Mouse (Mus musculus): ENCODE measurements around the gene Calr. TPM values are rescaled to one million over a fixed set of nuclear protein-coding genes. Genes with fewer than 3 reads are reported as not detected.
"Not testable (repeated sequence)": the region's sequence is repeated elsewhere in the genome, so short reads cannot be mapped to it uniquely, and the experiment has no call there.

Calr gene
- polyA plus RNA-seq, 1 experiment from 2014 or later: 1,180 TPM

DNA sequence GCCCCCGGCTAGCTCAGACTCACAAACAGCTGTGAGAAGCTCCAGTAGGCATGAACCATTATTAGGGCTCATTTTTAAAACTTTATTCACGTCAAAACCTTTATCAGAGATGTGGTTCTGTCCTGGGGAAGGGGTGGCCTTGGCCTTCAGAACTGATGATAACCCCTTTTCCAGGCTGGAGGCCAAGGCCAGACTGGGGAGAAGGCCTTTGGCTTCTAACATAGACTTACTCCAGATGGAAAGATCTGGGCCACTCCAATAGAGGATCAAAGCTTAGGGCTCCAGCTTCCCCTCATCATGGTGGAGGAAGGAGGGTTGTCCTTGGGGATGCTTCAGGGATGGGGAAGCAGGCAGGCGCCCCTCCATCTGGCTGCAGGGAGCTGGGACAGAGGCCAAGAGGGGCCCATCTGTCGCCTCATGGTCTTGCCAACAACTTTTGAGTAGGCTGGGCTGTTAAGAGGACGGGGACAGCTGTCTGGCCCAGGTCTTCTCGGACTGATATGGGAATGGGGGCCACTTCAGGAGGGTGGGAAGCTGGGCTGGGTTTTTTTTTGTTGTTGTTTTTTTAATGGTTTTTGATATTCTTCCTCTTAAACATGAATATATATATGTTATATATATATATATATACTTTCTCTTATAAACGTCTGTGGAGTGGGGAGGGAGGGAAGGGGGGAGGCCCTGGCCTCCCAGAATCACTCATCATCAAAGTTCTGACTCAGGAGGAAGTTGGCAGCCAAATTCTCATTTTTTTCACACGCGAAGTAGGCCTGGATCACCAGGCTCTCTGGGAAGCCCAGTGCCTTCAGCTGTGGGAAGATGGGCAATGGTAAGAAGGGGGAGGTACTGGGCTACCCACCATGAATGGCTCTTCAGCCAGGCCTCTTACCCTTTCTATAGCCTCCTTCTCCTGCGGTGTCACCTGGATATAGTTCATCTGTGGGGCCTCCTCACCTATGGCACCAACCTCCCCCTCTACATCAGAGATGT is 11.6 kb downstream of the Calr start:
- Histone ChIP-seq H3K9ac (replicated peaks; ENCODE audit: low read length) (no peak overlapping the region), H3K36me3 (ENCODE audit: insufficient read depth, low read length) (peaks cover 46% of the 10 kb centered on the region), H3K27me3 (ENCODE audit: insufficient read depth, low read length) (no peaks in the 10 kb centered on the region), H3K4me3 (ENCODE audit: low read length) (no peak overlapping the region), H3K27ac (ENCODE audit: low read length) (no peak overlapping the region), H3K9me3 (ENCODE audit: low read length) (no peaks in the 10 kb centered on the region), H3K4me2 (replicated peaks; ENCODE audit: low read depth, low read length) (no peak overlapping the region), H3K4me1 (ENCODE audit: insufficient read depth, low read length) (peaks cover 35% of the 10 kb centered on the region)
- ATAC-seq (ENCODE audit: low FRiP score, low TSS enrichment): no peak
- WGBS: 71% methylated on average over 10 of the region's 10 CpGs

DNA sequence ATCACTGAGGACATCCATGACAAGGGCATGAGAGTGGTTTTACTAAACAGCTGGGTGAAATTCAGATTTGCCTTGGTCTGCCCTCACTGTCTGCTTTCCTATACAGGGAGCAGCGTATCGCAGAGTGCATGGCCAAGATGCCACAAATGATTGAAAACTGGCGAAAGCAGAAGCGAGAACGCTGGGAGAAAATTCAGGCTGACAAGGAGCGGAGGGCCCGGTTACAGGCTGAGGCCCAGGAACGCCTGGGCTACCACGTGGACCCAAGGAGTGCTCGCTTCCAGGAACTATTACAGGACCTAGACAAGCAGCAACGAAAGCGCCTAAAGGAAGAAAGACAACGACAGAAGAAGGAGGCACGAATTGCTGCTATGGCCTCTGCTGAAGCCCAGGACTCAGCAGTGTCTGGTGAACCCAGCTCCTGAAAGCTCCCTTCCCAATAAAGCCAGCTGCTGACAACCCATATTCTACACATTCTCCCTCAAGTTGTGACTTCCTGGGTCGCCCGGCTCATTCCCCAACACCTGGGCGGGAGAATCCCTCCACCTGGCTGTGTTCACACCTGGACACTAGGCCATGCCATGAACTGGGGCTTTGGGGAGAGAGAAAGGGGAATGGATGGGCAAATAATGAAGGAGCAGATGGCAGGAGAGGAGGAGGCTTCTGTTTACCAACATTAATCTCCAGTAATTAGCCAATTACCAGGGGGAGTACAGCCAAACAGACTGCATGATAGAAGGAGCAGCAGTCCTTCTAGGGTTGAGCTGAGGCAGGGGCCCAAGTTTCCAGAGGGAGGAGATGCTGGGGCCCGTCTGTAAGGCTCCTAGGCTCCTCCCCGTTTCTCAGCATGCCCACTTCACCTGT is 12.5 kb downstream of the Calr start:
- H3K9me3 ChIP-seq (ENCODE audit: low read length): no peaks in the 10 kb centered on the region
- no peak overlapping the region for H3K9ac ChIP-seq (replicated peaks; ENCODE audit: low read length)
- H3K4me1 ChIP-seq (ENCODE audit: insufficient read depth, low read length): peaks cover 29% of the 10 kb centered on the region
- H3K27me3 ChIP-seq (ENCODE audit: insufficient read depth, low read length): no peaks in the 10 kb centered on the region
- ATAC-seq (ENCODE audit: low FRiP score, low TSS enrichment): no peak
- peaks cover 46% of the 10 kb centered on the region for H3K36me3 ChIP-seq (ENCODE audit: insufficient read depth, low read length)
- H3K4me3 ChIP-seq (ENCODE audit: low read length): no peak overlapping the region
- no peak overlapping the region for H3K4me2 ChIP-seq (replicated peaks; ENCODE audit: low read depth, low read length)
- H3K27ac ChIP-seq (ENCODE audit: low read length): no peak overlapping the region
- WGBS: 86% methylated on average over 19 of the region's 19 CpGs

DNA sequence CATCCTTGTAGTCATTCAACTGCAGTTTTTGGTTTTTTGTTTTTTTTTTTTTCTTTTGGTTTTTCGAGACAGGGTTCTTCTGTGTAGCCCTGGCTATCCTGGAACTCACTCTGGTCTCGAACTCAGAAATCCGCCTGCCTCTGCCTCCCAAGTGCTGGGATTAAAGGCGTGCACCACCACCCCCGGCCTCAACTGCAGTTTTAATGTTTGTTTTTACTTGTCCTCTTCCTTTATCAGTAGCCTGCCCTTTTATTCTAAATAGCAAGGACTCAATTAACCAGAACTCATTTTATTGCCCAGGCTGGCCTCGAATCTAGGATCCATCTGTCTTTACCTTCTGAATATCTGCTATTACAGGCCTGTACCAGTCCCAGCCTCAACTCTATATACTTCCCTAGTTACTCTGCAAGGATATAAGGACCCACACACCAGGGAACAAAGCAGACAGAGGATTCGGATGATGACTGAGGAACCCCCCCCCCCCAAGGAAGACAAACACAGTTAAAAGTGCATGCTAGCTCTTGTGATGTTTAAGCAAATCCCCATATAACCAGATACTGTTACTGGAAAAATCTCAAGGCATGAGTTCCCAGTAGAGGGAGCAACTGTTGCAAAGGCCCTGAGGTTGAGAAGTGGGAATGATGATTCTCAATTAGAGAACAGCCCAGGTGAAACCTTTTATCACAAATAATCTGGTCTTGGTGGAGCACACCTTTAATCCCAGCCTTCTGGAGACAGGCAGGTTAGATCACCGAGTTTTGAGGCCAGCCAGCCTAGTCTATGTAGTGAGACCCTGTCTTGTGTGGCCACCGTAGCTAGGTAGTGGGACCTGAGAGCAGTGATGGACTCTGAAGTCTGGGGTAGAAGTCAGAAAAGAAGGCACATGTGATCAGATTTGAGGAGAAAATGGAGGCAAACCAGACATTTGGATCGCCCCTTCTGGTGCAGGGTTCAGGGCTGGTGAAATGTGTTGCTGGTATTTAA is 13.7 kb downstream of the Calr start:
- Histone ChIP-seq H3K27ac (ENCODE audit: low read length) (peak overlapping the region; percentile 88), H3K36me3 (ENCODE audit: insufficient read depth, low read length) (peaks cover 43% of the 10 kb centered on the region)
- WGBS: 52% methylated on average over 10 of the region's 10 CpGs

DNA sequence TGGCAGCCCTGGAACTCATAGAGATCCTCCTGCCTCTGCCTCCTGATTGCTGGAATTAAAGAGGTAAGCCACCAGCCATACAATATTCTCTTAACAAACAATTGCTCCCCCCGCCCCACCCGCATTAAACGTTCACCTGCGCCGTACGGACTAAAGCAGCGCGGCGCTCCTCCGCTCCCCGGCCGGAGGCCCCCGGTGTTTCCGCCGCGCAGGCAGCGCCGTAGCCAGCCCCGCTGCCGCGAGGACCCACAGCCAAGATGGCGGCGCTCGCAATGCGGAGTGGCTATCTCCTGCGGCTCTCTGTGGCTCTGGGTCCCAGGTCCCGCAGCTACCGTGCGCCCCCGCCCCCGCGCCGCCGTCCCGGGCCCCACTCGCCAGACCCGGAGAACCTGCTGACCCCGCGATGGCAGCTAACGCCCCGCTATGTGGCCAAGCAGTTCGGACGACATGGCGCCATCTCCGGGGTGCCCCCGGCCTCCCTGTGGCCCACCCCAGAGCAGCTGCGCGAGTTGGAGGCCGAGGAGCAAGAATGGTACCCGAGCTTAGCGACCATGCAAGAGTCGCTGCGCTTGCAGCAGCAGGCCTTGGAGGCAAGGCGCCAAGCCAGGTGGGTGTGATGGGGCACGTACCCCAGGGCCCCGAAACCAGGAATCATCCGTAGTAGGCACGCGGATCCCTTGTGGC is 14.6 kb downstream of the Calr start:
- ATAC-seq (ENCODE audit: low FRiP score, low TSS enrichment): peak; percentile 75
- H3K4me3 ChIP-seq (ENCODE audit: low read length): peak overlapping the region; percentile 85
- peaks cover 35% of the 10 kb centered on the region for H3K36me3 ChIP-seq (ENCODE audit: insufficient read depth, low read length)
- H3K9ac ChIP-seq (replicated peaks; ENCODE audit: low read length): peak overlapping the region; percentile 100
- peak overlapping the region; percentile 88 for H3K27ac ChIP-seq (ENCODE audit: low read length)
- under 1% methylated on average over 58 of the region's 59 CpGs for WGBS
- no peaks in the 10 kb centered on the region for H3K27me3 ChIP-seq (ENCODE audit: insufficient read depth, low read length)
- H3K9me3 ChIP-seq (ENCODE audit: low read length): no peaks in the 10 kb centered on the region
- H3K4me2 ChIP-seq (replicated peaks; ENCODE audit: low read depth, low read length): peak overlapping the region; percentile 62
- H3K4me1 ChIP-seq (ENCODE audit: insufficient read depth, low read length): peaks cover 16% of the 10 kb centered on the region

More for the DNA sequence above, 13.7 kb downstream of the Calr start:
- Histone ChIP-seq H3K4me3 (ENCODE audit: low read length) (peak overlapping the region; percentile 85), H3K4me1 (ENCODE audit: insufficient read depth, low read length) (peaks cover 25% of the 10 kb centered on the region), H3K27me3 (ENCODE audit: insufficient read depth, low read length) (no peaks in the 10 kb centered on the region), H3K9ac (replicated peaks; ENCODE audit: low read length) (peak overlapping the region; percentile 100), H3K9me3 (ENCODE audit: low read length) (no peaks in the 10 kb centered on the region), H3K4me2 (replicated peaks; ENCODE audit: low read depth, low read length) (peak overlapping the region; percentile 62)
- no peak for ATAC-seq (ENCODE audit: low FRiP score, low TSS enrichment)

DNA sequence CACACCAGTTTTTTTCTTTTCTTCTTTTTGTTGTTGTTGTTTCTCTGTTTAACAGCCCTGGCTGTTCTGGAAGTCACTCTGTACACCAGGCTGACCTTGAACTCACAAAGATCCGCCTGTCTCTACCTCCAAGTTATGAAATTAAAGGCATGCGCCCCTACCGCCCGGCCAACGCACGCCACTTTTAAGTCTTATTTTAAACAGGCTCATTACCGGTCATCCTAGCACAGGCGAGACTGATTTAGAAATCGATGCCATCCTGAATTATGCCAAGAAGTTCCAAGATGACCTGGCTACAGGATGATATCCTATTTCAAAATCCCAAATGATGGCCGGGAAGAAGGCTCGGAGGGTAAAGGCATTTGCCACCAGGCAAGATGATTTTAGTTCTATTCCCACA is 15.2 kb downstream of the Calr start, which contains the start of gene Gadd45gip1:
Gene Gadd45gip1 (plus strand): TSS at position 33 of the 400 bp plus-strand sequence.
- Histone ChIP-seq H3K4me2 (replicated peaks; ENCODE audit: low read depth, low read length) (peak within 1 kb of the TSS; percentile 62), H3K9me3 (ENCODE audit: low read length) (no peaks in the 10 kb centered on the region), H3K4me1 (ENCODE audit: insufficient read depth, low read length) (peaks cover 16% of the 10 kb centered on the region), H3K36me3 (ENCODE audit: insufficient read depth, low read length) (peaks cover 29% of the 10 kb centered on the region), H3K4me3 (ENCODE audit: low read length) (peak within 1 kb of the TSS; percentile 85), H3K27ac (ENCODE audit: low read length) (peak within 1 kb of the TSS; percentile 88), H3K27me3 (ENCODE audit: insufficient read depth, low read length) (no peaks in the 10 kb centered on the region), H3K9ac (replicated peaks; ENCODE audit: low read length) (peak within 1 kb of the TSS; percentile 100)
- ATAC-seq (ENCODE audit: low FRiP score, low TSS enrichment): no peak
- 85% methylated on average over 11 of the region's 11 CpGs for WGBS

DNA sequence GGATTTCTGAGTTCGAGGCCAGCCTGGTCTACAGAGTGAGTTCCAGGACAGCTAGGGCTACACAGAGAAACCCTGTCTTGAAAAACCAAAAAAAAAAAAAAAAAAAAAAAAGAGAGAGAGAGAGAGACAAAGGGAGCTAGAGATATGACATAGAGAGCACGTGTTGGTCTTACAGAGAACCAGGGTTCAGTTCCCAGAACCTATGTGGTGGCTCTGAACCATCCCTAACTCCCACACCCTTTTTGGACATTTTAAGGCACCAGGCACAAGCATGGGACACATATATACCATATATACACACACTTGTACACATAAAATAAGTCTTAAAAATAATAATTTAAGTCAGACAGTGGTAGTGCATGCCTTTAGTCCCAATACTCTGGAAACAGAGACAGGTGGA is 20.2 kb downstream of the Calr start:
- ATAC-seq (ENCODE audit: low FRiP score, low TSS enrichment); H3K9ac ChIP-seq (replicated peaks; ENCODE audit: low read length); H3K27ac ChIP-seq (ENCODE audit: low read length); H3K9me3 ChIP-seq (ENCODE audit: low read length); H3K27me3 ChIP-seq (ENCODE audit: insufficient read depth, low read length); H3K4me2 ChIP-seq (replicated peaks; ENCODE audit: low read depth, low read length); H3K4me3 ChIP-seq (ENCODE audit: low read length); H3K36me3 ChIP-seq (ENCODE audit: insufficient read depth, low read length); H3K4me1 ChIP-seq (ENCODE audit: insufficient read depth, low read length): not testable (repeated sequence)
- WGBS: 93% methylated on average over 1 of the region's 2 CpGs

DNA sequence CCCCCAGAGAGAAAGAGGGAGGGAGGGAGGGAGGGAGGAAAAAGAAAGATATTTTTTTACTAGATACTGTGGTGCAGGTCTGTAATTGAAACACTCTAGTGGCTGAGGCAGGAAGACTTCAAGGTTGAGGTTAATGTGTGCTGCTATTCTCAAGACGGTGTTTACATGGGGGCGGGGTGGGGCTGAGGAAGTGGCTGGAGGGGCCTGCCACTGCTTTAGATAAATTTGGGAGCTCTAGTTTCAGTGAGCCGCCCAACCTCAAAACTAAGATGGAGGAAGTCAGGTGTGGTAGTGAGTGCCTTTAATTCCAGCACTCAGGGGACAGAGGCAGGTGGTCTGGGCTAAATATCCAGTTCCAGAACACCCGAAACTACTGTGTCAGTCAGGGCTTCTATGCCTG is 21.1 kb downstream of the Calr start:
- Histone ChIP-seq H3K9me3 (ENCODE audit: low read length) (no peaks in the 10 kb centered on the region), H3K27me3 (ENCODE audit: insufficient read depth, low read length) (no peaks in the 10 kb centered on the region), H3K4me2 (replicated peaks; ENCODE audit: low read depth, low read length) (no peak overlapping the region), H3K4me1 (ENCODE audit: insufficient read depth, low read length) (no peaks in the 10 kb centered on the region), H3K27ac (ENCODE audit: low read length) (no peak overlapping the region), H3K4me3 (ENCODE audit: low read length) (no peak overlapping the region), H3K9ac (replicated peaks; ENCODE audit: low read length) (no peak overlapping the region), H3K36me3 (ENCODE audit: insufficient read depth, low read length) (no peaks in the 10 kb centered on the region)
- WGBS: 44% methylated on average over 4 of the region's 4 CpGs
- no peak for ATAC-seq (ENCODE audit: low FRiP score, low TSS enrichment)

DNA sequence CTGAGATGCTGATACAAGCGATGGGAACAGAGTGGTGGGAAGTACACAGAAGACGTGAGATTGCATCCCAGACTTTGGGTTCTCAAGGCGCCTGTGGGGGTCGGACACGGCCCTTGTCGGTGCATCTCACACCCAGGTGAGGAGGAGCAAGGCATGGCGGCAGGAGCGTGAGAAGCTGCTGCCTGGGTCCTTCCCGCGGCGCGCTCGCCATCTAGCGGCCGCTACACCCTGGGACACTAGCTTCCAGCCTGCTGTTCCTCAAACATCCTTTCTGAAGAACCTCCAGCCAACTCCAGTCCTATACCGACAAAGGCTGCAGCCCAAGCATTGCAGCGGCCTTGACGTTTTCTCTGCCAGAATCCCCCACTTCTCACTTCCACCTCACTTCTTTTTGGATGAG is 23.1 kb downstream of the Calr start:
- peak; percentile 85; the same call in 1 of the 2 replicates for ATAC-seq (ENCODE audit: low FRiP score, low TSS enrichment)
- peak overlapping the region; percentile 11; the same call in 1 of the 2 replicates for H3K9ac ChIP-seq (replicated peaks; ENCODE audit: low read length)
- H3K27ac ChIP-seq (ENCODE audit: low read length): no peak overlapping the region
- H3K4me2 ChIP-seq (replicated peaks; ENCODE audit: low read depth, low read length): peak overlapping the region; percentile 43
- H3K4me1 ChIP-seq (ENCODE audit: insufficient read depth, low read length): no peaks in the 10 kb centered on the region
- 0% methylated on average over 18 of the region's 18 CpGs for WGBS
- H3K9me3 ChIP-seq (ENCODE audit: low read length): no peaks in the 10 kb centered on the region
- H3K36me3 ChIP-seq (ENCODE audit: insufficient read depth, low read length): no peaks in the 10 kb centered on the region
- H3K4me3 ChIP-seq (ENCODE audit: low read length): no peak overlapping the region
- no peaks in the 10 kb centered on the region for H3K27me3 ChIP-seq (ENCODE audit: insufficient read depth, low read length)
